Mouse (Mus musculus) MEL (cell line): ENCODE measurements around the gene Abhd2.

ENCODE experiments used
- EP300 ChIP-seq, 2 experiments: IDR thresholded peaks; 2 replicates each; pipeline ENCODE4 v1.6.1; 2011; ENCODE audit warnings: improper control_type of control experiment in 2 of 2, low read length in 2 of 2, low read depth in 1 of 2, mild to moderate bottlenecking in 1 of 2
- POLR2A ChIP-seq, 2 experiments: IDR thresholded peaks; 2 replicates each; pipeline ENCODE4 v1.6.1; 2011 to 2012; ENCODE audit warnings: low read length in 2 of 2, mild to moderate bottlenecking in 2 of 2, control low read depth in 1 of 2, improper control_type of control experiment in 1 of 2, low read depth in 1 of 2, moderate library complexity in 1 of 2; ENCODE audit not compliant: control insufficient read depth in 1 of 2, insufficient read depth in 1 of 2, poor library complexity in 1 of 2
- ZKSCAN1 ChIP-seq: IDR thresholded peaks from 2 replicates; pipeline ENCODE4 v1.6.1; 2012; ENCODE audit warnings: low read depth, mild to moderate bottlenecking, inconsistent platforms, low read length, improper control_type of control experiment, moderate library complexity

GRCm38 (mm10) chr7:79387140-79387539, 114.1 kb downstream of the Abhd2 start:
- TF ChIP-seq POLR2A (IDR thresholded peaks at IDR 0.05; ENCODE audit: control insufficient read depth in 1 of 2, insufficient read depth in 1 of 2, low read depth in 1 of 2, low read length in 2 of 2, poor library complexity in 1 of 2) (no peak), EP300 (IDR thresholded peaks at IDR 0.05; ENCODE audit: low read depth in 1 of 2, low read length in 2 of 2) (no peak), ZKSCAN1 (no peak)
